Mouse (Mus musculus) thymus, postnatal 0 days (tissue): ENCODE data around the gene Srek1ip1. TPM values are rescaled to one million over a fixed set of nuclear protein-coding genes. Genes with fewer than 3 reads are reported as not detected.

Experiments used
- DNase-seq: peaks from one replicate; pipeline ENCODE4 v3.0.0-alpha.2; 2015; ENCODE audit warnings: low spot score
- polyA plus RNA-seq: library from polyadenylated mRNA; unstranded; fragments of >200 nt; fragmentation: Nextera tagmentation; extraction: Ambion mirVana; gene quantifications from 2 replicates; pipeline ENCODE4 v1.2.1, GENCODE M21; 2015

Gene Srek1ip1
- polyA plus RNA-seq, 1 experiment from 2014 or later = 24.9 TPM

DNA sequence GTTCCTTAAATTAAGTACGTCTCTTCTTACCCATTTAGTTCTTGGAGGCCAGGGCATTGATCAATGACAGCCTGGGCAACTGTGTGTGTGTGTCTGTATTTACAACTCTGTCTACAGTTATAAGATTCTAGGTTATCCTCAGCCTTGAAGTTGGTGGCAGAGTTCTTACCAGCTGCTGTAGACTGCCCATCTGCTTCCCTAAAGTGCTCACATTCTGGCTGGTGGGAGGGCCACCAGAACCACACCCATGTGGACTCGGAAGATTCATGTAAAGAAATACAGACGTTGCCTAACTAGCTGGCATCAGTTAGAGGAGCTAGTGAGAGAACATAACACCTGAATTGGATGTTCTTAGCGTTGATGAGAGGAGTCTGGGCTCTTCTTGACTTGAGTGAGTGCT is 49.7 kb downstream of the Srek1ip1 start:
- DNase-seq = no peak

- DNase-seq = no peak
Measured at GRCm38 (mm10) chr13:104843295-104844089, 51.2 kb downstream of the Srek1ip1 start.

- DNase-seq = no peak
Measured at GRCm38 (mm10) chr13:104853645-104854044, 61.4 kb downstream of the Srek1ip1 start.

- DNase-seq = peak; percentile 35
Measured at GRCm38 (mm10) chr13:104863127-104863979, 71.1 kb downstream of the Srek1ip1 start, which contains the start of gene Shisal2b. TSS of gene Shisal2b (minus strand) at chr13:104863893.

DNA sequence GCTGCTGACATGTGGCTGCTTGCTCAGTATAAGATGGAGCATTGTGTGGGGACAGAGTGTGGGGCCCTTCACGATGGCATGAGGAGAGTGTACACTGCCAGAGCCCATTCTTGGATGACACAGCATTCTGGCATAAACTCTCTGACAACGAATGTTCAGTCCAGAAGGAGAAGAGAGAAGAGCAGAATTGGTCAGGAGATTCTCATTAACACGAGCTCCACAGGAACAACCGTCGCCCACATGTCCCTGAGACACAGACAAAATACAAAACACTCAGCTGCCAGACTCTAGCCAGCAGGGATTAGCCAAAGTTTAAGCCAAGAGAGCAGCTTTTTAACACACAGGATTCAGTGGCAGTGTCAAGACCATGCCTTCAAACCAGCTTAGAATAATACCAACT is 74.4 kb downstream of the Srek1ip1 start:
- DNase-seq = no peak

DNA sequence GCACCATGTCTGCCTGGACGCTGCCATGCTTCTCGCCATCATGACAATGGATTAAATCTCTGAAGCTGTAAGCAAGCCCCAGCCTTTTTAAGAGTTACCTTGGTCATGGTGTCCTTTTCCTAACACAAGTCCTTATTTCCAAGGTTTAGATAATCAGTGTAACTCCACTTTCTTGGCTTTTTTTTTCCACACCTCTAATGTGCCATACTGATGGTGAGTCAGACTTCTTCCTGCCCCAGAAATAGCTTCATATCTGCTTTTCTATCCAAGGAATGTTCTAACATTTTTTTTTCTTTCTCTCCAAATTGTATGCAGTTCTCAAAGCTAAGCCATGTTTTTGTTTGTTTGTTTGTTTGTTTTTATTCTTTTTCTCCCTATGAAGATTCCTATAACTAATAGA is 77.6 kb downstream of the Srek1ip1 start:
- DNase-seq = no peak

- DNase-seq = no peak
Measured at GRCm38 (mm10) chr13:104878508-104878907, 86.2 kb downstream of the Srek1ip1 start.

GRCm38 (mm10) chr13:104883566-104884249 is 91.4 kb downstream of the Srek1ip1 start:
- DNase-seq = no peak

GRCm38 (mm10) chr13:104886308-104887032 is 94.2 kb downstream of the Srek1ip1 start:
- no peak for DNase-seq

Other genes starting within 250 kb of the Srek1ip1 start
- gene Cwc27, start 24.7 kb downstream of the Srek1ip1 start, polyA plus RNA-seq = 21.2 and 24.3 TPM in 2 replicates
- 0.44 and 0.56 TPM in 2 replicates for gene Shisal2b, start 71.4 kb downstream of the Srek1ip1 start, polyA plus RNA-seq